Comparison of ENCODE assay signal across 10 mouse cellular contexts in the genomic region with DNA sequence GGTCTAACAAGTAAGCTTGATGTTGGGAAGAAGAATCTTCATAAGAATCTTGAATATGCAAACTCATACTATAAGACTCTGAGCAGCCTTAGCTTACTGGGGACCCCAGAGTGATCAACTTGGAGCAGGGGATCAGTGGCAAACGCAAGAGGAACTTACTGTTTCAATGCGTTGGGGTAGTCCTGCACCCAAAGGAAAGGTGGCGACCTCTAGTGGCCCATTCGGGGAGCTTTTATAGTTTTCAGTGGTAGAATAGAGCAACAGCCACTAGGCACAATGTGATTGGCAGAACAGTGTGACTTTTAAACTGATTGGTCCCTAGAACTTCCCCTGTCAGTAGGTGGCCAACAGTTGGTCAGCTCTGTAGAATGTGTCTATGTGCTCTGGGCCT.
DNase-seq lines count a peak whose midpoint lies in the region; ATAC-seq lines count a peak whose summit lies in the region.
"Had no signal": no experiment of that assay in that cellular context is flagged by ENCODE, and none has a peak within 500 bp of the region (broad histone marks: within the 10 kb centered on the region; RNA-seq: fewer than 3 reads in every experiment).

No protein-coding gene starts in this region.

- no peaks in the 10 kb centered on the region for H3K27me3 ChIP-seq in hindbrain, embryonic 11.5 days (ENCODE audit: control insufficient read depth, insufficient read depth, low read length)
- no peaks in the 10 kb centered on the region for H3K27me3 ChIP-seq in hindbrain, embryonic 14.5 days (ENCODE audit: control insufficient read depth, insufficient read depth, low read length)
- H3K27me3 ChIP-seq: embryonic facial prominence, embryonic 15.5 days had no signal

- no peaks in the 10 kb centered on the region for H3K9me3 ChIP-seq in hindbrain, embryonic 11.5 days (ENCODE audit: control insufficient read depth, low read length)
- no peaks in the 10 kb centered on the region for H3K9me3 ChIP-seq in hindbrain, embryonic 14.5 days (ENCODE audit: control insufficient read depth, low read length)
- H3K9me3 ChIP-seq: embryonic facial prominence, embryonic 15.5 days had no signal

- ATAC-seq in hindbrain, embryonic 11.5 days (ENCODE audit: low FRiP score), result peak; percentile 38; the same call in 1 of the 2 replicates
- ATAC-seq in hindbrain, embryonic 14.5 days (ENCODE audit: low FRiP score), result no peak

- DNase-seq in hindbrain, embryonic 11.5 days (ENCODE audit: low spot score), result peak; percentile 16
- DNase-seq in hindbrain, embryonic 14.5 days (ENCODE audit: low spot score), result no peak
- peak; percentile 3 for DNase-seq in thymus, postnatal 14 days
- no peak for DNase-seq in thymus, postnatal 10 days (ENCODE audit: low spot score in 2 of 2)
- DNase-seq in embryo, embryonic 9.5 days (ENCODE audit: extremely low spot score), result peak; percentile 4
- DNase-seq in frontal cortex, postnatal 14 days (ENCODE audit: low spot score in 2 of 2), result no peak
- no peak for DNase-seq in urinary bladder, postnatal 14 days (ENCODE audit: low spot score)
- DNase-seq in adipocyte (ENCODE audit: low spot score), result no peak

- no peaks in the 10 kb centered on the region for H3K4me1 ChIP-seq in hindbrain, embryonic 11.5 days (replicated peaks; ENCODE audit: control insufficient read depth, insufficient read depth, low read length)
- no peaks in the 10 kb centered on the region for H3K4me1 ChIP-seq in hindbrain, embryonic 14.5 days (replicated peaks; ENCODE audit: control insufficient read depth, insufficient read depth, low read length)
- H3K4me1 ChIP-seq: embryonic facial prominence, embryonic 15.5 days had no signal

- no peak overlapping the region for H3K4me3 ChIP-seq in hindbrain, embryonic 11.5 days (ENCODE audit: low read depth, low read length)
- no peak overlapping the region for H3K4me3 ChIP-seq in hindbrain, embryonic 14.5 days (replicated peaks; ENCODE audit: low read length)
- H3K4me3 ChIP-seq: embryonic facial prominence, embryonic 15.5 days had no signal

- no peak overlapping the region for H3K27ac ChIP-seq in hindbrain, embryonic 11.5 days (ENCODE audit: low read depth, low read length)
- no peak overlapping the region for H3K27ac ChIP-seq in hindbrain, embryonic 14.5 days
- H3K27ac ChIP-seq: embryonic facial prominence, embryonic 15.5 days had no signal

- 46% methylated on average over 4 of the region's 4 CpGs for WGBS in hindbrain, embryonic 11.5 days
- 42% methylated on average over 4 of the region's 4 CpGs for WGBS in hindbrain, embryonic 14.5 days

- H3K4me2 ChIP-seq in hindbrain, embryonic 11.5 days (replicated peaks; ENCODE audit: low read depth, low read length), result no peak overlapping the region
- no peak overlapping the region for H3K4me2 ChIP-seq in hindbrain, embryonic 14.5 days (replicated peaks)
- H3K4me2 ChIP-seq: embryonic facial prominence, embryonic 15.5 days; midbrain, embryonic 11.5 days had no signal

- no peak overlapping the region for H3K9ac ChIP-seq in hindbrain, embryonic 11.5 days (ENCODE audit: low read depth, low read length)
- no peak overlapping the region for H3K9ac ChIP-seq in hindbrain, embryonic 14.5 days
- H3K9ac ChIP-seq: embryonic facial prominence, embryonic 15.5 days had no signal

- no peaks in the 10 kb centered on the region for H3K36me3 ChIP-seq in hindbrain, embryonic 11.5 days (ENCODE audit: control insufficient read depth, insufficient read depth, low read length)
- no peaks in the 10 kb centered on the region for H3K36me3 ChIP-seq in hindbrain, embryonic 14.5 days (replicated peaks; ENCODE audit: control insufficient read depth, insufficient read depth)
- H3K36me3 ChIP-seq: embryonic facial prominence, embryonic 15.5 days had no signal

Comparison
In these comparisons a context has a peak if more than half of its experiments do, and no peak if none do; other contexts are left out.
1. DNase-seq: peak in hindbrain, embryonic 11.5 days (single experiment), thymus, postnatal 14 days (single experiment) and embryo, embryonic 9.5 days (single experiment); none in hindbrain, embryonic 14.5 days (single experiment), thymus, postnatal 10 days (0 of 2), frontal cortex, postnatal 14 days (0 of 2), urinary bladder, postnatal 14 days (single experiment) and adipocyte (single experiment).